Mouse (Mus musculus): ENCODE data around the gene Primpol. TPM values are rescaled to one million over a fixed set of nuclear protein-coding genes. Genes with fewer than 3 reads are reported as not detected.
A peak's percentile ranks its signal among the peaks of the same experiment; 100 is the strongest.

The Primpol gene
- polyA plus RNA-seq, 1 experiment = 4.1 TPM

DNA sequence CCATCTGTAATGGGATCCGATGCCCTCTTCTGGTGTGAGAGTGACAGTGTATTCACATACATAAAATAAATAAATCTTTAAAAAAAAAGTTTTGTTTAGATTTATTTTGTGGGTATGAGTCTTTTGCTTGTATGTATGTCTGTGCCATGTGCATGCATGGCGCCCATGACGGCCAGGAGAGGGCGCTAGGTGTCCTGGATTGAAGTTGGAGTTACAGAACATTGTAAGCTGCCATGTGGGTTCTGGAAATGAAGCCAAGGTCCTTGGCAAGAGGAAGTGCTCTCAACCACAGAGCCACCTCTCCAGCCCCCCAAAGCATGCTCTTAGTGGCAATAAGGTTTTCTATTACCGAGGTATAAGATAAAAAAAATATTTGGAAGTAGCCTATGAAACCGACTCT is 57.6 kb downstream of the Primpol start:
- no peak for DNase-seq (ENCODE audit: low spot score)

DNA sequence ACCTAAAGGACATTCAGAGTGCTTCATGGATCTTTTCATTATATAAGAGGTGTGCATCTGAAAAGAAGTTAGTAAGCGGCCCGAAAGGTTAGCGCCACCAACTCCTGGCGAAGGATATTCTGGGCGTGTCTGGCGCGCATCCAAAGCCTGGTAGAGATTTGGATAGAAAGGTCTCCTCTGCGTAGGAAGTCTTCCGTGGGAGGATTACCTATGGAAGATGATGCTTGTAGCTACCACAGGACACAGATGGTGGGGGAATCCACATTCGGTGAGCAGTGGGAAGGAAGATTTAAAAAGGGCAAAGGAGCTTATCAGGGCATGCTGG is 64.6 kb downstream of the Primpol start:
- no peak for DNase-seq (ENCODE audit: low spot score)

DNA sequence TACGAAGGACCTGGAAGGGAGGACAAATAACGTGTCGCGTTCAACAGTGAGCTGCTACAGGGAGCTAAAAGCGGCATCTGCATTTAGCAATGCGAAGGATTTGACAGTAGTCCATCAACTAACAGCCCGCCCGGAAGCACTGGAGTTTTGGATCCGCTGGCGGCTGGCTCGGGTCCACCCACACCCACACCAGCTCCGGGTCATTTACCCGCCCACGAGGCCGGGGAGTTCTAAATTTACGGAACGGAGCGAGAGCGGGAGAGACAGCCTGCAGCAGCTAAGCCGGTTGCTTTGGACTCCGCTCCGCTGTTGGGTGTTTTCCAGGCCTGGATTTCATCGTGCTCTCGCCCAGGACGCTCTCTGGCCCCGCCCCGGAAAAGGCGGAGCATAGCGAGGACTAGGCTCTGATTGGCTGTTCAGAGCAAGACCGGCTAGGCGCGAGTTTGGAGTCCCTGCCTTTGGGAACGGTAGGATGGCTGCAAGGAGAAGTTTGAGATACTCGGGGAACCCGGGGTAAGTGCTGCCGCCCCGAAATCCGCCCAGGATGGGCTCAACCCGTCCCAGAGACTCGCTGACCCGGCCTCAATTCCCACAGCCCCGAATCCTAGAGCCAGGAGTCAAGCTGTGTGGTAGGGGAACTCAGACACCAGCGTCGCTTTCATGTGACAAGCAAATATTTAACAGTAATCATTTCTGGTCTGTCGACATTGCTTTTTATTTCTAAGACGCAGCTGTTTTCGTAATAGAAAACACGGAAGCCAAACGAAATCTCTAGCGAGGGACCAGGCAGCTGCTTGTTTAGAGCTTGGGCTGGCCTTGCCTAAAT is 65.2 kb downstream of the Primpol start, which contains the start of gene Cenpu:
Cenpu (plus strand) TSS at position 414 of the 826 bp plus-strand sequence.
- DNase-seq (ENCODE audit: low spot score) = peak; percentile 96

DNA sequence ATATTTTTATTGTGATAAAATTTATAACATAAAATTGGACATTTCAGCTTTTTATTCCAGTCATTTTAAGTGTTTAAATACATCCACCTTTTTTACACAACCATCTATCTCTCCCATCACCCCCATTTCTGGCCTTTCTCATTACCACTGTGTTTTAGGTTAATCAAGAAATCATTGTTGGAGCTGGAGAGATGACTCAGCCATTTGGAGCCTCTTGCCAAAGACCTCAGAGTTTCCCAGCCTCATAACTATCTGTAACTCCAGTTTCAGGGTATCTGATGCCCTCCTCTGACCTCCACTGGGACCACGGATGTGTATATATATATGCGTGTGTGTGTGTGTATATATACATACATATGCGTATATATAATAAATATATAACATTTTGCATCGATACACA is 66.0 kb downstream of the Primpol start:
- DNase-seq (ENCODE audit: low spot score) = no peak

DNA sequence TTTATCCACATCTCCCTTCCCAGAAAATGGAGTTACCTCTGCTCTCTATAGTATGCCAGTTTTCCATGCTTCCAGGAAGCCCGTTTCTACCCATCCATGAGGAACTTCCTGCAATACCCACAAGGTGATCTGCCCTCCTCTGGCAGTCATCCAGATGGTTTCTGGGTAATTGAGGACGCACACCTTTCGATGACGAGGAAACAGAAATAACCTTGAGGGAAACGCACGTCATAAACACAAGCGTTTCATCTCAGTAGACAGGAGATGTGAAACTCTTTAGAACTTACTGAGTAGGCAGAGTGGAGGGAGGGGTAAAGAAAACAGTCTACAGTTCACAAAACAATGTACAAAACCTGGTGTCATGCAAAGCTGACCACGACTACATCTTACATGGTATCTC is 67.0 kb downstream of the Primpol start:
- DNase-seq (ENCODE audit: low spot score) = no peak

DNA sequence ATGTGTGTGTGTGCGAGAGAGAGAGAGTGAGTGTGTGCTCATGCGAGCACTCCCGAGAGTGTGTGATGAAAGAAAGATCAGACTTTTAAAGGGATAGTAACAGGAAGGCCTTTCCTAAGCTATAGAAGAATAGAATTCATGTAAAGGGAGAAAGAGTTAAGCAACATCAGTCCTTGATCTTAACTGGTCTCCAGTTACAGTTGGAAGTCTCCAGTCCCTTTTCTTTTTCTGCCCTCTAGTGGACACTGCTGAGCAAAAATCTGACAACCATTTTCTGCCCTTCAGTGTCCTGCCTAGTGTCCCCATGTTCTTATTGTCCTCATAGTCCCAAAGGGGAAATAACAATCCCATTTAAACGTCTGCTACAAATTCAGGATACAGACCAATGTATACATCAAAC is 69.8 kb downstream of the Primpol start:
- no peak for DNase-seq (ENCODE audit: low spot score)

DNA sequence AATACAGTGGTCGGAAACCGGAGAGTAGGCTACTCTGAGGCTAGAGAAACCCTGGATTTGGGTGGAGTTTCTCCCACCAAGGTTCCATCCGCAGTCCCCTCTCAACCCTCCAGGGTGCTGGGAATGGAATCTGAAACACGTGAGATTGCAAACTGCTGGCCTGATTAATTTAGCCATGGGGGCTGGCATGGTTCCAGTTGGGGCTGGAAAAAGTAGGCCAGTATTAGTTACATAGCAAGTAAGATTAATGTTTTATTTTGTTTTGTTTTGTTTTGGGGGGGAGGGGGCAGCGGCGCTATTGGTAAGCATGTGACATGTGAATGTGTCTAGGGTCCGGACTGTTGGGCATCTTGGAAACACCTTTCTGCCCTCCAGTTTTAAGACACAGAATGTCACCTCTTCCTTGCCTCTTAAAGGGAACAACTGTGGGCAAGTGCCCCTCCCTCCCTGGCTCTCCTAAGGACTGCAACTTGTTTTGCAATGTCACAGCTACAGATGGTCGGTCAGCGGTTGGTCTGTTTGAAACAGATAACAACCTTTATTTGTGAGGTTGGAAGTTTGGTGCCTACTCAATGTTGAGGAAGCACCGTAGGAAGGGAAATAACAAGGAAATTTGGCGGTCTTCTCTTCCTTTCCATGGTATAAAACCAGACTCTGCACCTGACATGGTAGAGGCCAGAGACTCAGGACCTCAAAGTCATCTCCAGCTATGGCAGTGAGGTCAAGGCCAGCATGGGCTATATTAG is 70.4 kb downstream of the Primpol start:
- DNase-seq (ENCODE audit: low spot score) = no peak

DNA sequence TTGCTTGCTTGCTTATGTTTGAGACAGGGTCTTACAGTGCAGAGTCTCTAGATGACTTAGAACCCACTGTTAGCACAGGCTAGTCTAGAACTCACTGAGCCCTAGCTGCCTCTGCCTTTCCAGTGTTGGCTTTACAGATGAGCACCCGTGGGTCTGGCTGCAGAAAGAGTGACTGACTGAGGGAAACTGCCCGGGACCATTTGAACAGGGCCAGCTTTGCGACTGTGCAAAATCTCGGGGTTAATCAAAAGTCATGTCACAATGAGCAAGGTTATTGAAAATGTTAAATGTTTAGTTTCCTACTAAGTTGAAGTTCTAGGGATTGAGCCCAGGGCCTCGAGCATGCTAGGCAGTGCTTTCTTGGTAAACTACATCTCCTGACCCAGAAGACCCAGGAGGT is 71.2 kb downstream of the Primpol start:
- DNase-seq (ENCODE audit: low spot score) = no peak

DNA sequence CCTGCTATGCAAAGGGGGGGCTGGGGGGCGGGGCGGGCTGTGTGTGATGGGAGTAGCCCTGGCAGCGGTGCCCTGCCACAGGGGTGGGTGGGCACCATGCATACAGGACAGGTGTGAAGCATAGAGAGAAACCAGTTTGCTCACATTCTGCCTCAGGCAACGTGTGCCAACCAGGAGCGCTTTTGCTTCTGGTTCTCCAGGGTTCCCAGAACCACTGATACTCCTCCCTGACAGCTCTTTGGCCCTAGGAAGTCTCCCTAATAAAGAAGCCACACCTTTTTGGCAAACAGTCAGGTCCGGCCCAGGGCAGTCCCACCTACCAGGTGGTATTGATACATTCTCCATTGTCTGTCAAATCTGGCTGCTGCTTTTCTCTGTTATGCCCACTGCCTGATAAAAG is 73.3 kb downstream of the Primpol start:
- no peak for DNase-seq (ENCODE audit: low spot score)

DNA sequence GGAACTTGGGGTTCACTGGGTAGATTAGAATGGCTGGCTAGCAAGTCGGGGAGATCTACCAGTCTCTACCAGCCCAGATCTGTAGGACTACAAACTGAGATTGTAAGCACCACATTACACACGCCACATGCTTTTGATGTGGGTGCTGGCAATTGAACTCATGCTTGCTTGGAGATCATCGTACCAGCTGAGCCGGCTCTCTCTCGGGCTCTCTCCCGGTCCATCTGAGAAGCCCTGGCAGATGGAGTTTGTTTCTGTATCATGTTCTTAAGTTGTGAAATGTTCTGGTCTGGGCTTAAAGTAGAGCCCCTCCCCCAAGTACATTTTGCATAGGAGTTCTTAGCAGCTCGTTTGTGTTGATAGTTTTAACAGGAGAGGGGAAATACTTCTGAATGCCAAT is 73.8 kb downstream of the Primpol start:
- no peak for DNase-seq (ENCODE audit: low spot score)

DNA sequence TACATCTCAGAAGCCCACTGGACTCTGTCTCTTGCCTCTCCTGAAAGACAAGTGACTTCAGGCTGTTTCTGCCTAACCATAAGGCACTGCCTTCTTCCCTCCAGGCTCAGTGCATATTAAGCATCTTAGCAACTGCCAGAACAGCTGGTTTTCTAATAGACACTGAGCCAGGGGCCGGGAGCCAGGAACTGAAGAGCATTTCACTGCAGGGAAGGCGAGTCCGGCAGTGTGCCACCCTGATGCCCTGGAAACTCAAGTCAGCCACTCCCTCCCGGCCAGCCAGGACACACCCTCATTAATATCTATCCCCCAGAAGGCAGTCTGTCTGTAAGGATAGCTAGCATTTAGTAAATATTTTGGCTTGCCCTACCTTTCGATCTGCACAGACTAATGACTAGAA is 77.3 kb downstream of the Primpol start:
- DNase-seq (ENCODE audit: low spot score) = no peak

DNA sequence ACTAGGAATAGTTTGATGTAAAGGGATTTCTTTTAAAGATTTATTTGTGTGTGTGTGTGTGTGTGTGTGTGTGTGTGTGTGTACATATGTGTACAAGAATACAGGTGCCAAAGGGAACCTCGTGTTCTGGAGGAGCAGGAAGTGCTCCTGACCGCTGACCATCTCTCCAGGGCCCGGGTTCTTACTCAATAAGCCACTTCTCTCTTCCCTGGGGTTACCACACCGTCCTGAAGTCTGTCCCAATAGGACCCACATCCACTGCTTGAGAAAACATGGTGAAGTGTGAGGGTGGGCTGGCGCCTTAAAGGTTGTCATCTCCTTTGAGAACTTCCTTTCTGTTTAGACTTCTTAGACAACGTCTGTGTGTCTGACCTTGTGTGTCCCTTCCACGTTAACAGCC is 83.1 kb downstream of the Primpol start:
- DNase-seq (ENCODE audit: low spot score) = no peak

DNA sequence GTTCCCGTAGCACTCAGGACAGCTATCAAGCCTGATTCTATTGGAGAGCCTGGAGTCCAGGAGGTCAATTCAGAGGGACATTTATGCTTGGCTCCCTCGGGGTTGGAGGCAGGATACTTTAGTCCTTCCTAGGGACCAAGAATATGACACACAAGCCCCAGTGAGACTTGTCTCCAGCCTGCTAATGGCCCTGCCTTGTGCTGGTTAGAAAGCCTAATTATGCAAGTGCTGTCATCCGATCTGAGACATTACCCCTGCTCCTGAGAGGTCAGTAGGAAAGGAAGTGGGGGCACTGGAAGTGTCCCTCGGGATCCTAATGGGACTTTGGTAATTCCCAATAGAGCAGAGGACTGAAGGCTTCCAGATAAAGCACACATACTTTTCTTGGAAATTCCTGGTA is 86.5 kb downstream of the Primpol start:
- no peak for DNase-seq (ENCODE audit: low spot score)

DNA sequence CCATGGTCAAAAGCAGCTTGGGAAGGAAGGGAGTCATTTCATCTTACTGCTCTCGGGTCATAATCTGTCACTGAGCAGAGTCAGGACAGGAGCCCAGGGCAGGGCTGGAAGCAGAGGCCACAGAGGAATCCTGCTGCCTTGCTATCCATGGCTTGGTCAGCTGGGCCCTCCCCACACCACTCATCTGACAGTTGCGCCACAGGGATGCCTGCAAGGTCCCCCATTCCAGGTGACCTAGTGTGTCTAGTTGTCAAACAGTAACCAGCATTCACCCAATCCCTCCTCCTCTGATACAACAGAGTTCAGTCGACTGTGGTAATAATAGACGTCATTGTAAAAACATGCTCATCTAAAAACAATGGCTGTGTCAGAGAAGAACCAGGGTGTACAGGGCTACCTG is 87.5 kb downstream of the Primpol start:
- DNase-seq (ENCODE audit: low spot score) = no peak

DNA sequence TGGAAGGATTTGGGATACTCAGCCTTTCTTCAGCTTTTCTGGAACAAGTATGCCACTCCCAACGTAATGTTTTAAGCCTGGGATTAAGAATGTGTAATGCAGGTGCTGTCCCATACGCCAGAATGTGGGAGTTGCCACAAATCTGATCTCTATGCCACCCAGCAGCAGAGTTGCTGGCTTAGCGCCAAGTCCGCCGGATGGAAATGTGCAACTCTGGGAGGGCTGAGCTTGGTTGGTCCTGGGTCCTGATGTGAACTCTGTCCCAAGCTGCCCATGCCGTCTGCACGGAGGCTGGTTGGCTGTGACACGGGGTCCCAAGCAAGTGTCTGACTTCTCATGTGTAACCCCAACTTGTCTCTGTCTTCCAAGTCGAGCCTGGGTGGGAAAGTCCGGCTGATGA is 90.2 kb downstream of the Primpol start:
- DNase-seq (ENCODE audit: low spot score) = no peak

DNA sequence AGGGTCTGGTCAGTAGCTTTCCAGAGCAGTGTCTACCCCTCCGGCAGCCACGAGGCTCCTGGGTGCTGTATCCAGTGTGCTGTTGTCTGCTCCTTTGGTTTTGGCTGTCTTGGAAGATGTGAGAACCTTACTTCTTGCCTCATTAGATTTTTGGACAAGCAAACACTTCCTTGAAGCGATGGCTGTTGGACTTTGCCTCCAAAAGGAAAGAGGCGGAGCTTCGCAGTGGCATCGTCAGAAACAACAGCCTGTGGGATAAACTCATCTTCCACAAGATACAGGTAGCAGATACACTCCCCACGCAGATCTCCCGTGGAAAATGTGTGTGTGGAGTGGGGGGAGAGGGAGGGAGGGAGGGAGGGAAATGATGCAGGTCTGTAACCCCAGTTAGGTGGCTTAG is 90.9 kb downstream of the Primpol start:
- no peak for DNase-seq (ENCODE audit: low spot score)

Other genes with a start within 250 kb of the Primpol start
- 44.2 and 46.6 TPM in 2 replicates for gene Acsl1, start 146.2 kb downstream of the Primpol start, polyA plus RNA-seq (2012; rRNA removed)
- 0.86 and 1.4 TPM in 2 replicates for gene Cenpu, start 65.2 kb downstream of the Primpol start, polyA plus RNA-seq (2012; rRNA removed)
- gene Casp3, start 79 bp upstream of the Primpol start, polyA plus RNA-seq (2012; rRNA removed) = 15.0 and 15.5 TPM in 2 replicates
- 15.0 and 32.4 TPM in 2 replicates for gene Irf2, start 122.5 kb upstream of the Primpol start, polyA plus RNA-seq (2012; rRNA removed)